In the genomic region with DNA sequence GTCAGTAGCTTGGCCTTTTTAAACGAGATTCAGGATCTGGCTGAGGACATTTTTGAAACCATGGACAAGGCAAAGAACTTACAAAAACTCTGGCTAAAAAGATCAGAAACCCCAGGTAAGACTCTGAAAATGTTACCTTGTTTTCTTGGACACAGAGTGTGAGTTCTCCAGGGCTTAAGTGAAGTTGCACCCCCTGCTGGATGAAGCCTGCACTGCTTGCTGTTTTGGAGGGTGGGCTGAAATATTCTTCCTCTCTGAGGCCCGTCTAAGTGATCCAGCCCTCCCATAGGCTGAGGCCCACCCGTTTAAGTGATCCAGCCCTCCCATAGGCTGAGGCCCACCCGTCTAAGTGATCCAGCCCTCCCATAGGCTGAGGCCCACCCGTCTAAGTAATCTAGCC, we compare ENCODE assay signal across 8 mouse cellular contexts. TPM values are rescaled to one million over a fixed set of nuclear protein-coding genes. Genes with fewer than 3 reads are reported as not detected.
DNase-seq lines count a peak whose midpoint lies in the region; ATAC-seq and TF ChIP-seq lines count a peak whose summit lies in the region.
"Not testable (repeated sequence)": the region's sequence is repeated elsewhere in the genome, so short reads cannot be mapped to it uniquely, and the experiment has no call there.
"Had no signal": no experiment of that assay in that cellular context is flagged by ENCODE, and none has a peak within 500 bp of the region (broad histone marks: within the 10 kb centered on the region; RNA-seq: fewer than 3 reads in every experiment).

No protein-coding gene starts in this region.

- not testable (repeated sequence) for H3K27ac ChIP-seq in cortical plate, adult 2 months (ENCODE audit: insufficient read depth, low read length); hindbrain, embryonic 10.5 days; lung, embryonic 14.5 days (ENCODE audit: low read depth); stomach, postnatal 0 days (replicated peaks)

- H3K27me3 ChIP-seq in hindbrain, embryonic 10.5 days (ENCODE audit: insufficient read depth, poor library complexity, severe bottlenecking); lung, embryonic 14.5 days (ENCODE audit: insufficient read depth, low read length); stomach, postnatal 0 days (ENCODE audit: control insufficient read depth, insufficient read depth, low read length): not testable (repeated sequence)

- peak; percentile 21; the same call in 1 of the 2 replicates for TF ChIP-seq CTCF in cortical plate, adult 2 months (IDR thresholded peaks at IDR 0.05; ENCODE audit: extremely low read depth, insufficient read depth, low read length)
- TF ChIP-seq CTCF in lung, embryonic 14.5 days (IDR thresholded peaks at IDR 0.05; ENCODE audit: low read depth), result peak; percentile 42
- TF ChIP-seq CTCF in stomach, postnatal 0 days (IDR thresholded peaks at IDR 0.05; ENCODE audit: low read depth), result peak; percentile 40

- not testable (repeated sequence) for ATAC-seq in lung, embryonic 14.5 days (ENCODE audit: insufficient read depth); stomach, postnatal 0 days (ENCODE audit: low FRiP score, low TSS enrichment)

- H3K4me2 ChIP-seq in lung, embryonic 14.5 days; stomach, postnatal 0 days (replicated peaks; ENCODE audit: low read depth): not testable (repeated sequence)

- DNase-seq in ES-CJ7 (ENCODE audit: low read depth, low spot score) (peak; percentile 75), ZHBTc4 (ENCODE audit: low read depth, low spot score) (peak; percentile 74)
- DNase-seq in hindbrain, embryonic 10.5 days (ENCODE audit: low spot score), result peak; percentile 4
- DNase-seq in kidney, postnatal 10 days, result peak; percentile 11
- DNase-seq in lung, embryonic 14.5 days, result peak; percentile 19
- not testable (repeated sequence) for DNase-seq in stomach, postnatal 0 days (ENCODE audit: low spot score)

- not testable (repeated sequence) for H3K4me1 ChIP-seq in cortical plate, adult 2 months (ENCODE audit: control insufficient read depth, insufficient read depth, low read length); hindbrain, embryonic 10.5 days (replicated peaks); lung, embryonic 14.5 days (ENCODE audit: insufficient read depth); stomach, postnatal 0 days (replicated peaks; ENCODE audit: control insufficient read depth, insufficient read depth)

- not testable (repeated sequence) for TF ChIP-seq EP300 in stomach, postnatal 0 days (optimal IDR thresholded peaks at IDR 0.05)

- H3K36me3 ChIP-seq in hindbrain, embryonic 10.5 days; lung, embryonic 14.5 days (ENCODE audit: insufficient read depth); stomach, postnatal 0 days (ENCODE audit: control insufficient read depth, insufficient read depth, low read length): not testable (repeated sequence)

- H3K9me3 ChIP-seq in hindbrain, embryonic 10.5 days; lung, embryonic 14.5 days (ENCODE audit: low read depth, low read length); stomach, postnatal 0 days (ENCODE audit: control insufficient read depth, low read length): not testable (repeated sequence)

- 88% methylated on average over 5 of the region's 5 CpGs for WGBS in hindbrain, embryonic 10.5 days
- 77% methylated on average over 5 of the region's 5 CpGs for WGBS in lung, embryonic 14.5 days
- 80% methylated on average over 5 of the region's 5 CpGs for whole genome bisulfite sequencing in stomach, postnatal 0 days

- not testable (repeated sequence) for TF ChIP-seq POLR2A in cortical plate, adult 2 months (IDR thresholded peaks at IDR 0.05; ENCODE audit: extremely low read depth, insufficient read depth, low read length)

- not testable (repeated sequence) for H3K9ac ChIP-seq in lung, embryonic 14.5 days; stomach, postnatal 0 days (ENCODE audit: low read length)

- not testable (repeated sequence) for H3K4me3 ChIP-seq in cortical plate, adult 2 months (ENCODE audit: insufficient read depth, low read length); hindbrain, embryonic 10.5 days; lung, embryonic 14.5 days (ENCODE audit: low read depth, low read length); stomach, postnatal 0 days (ENCODE audit: low read depth, low read length)

RNA-seq across cellular contexts. Expression of gene Abca13, which starts 57.9 kb away (rescaled TPM):
- polyA plus RNA-seq in cortical plate, adult 2 months (2012; rRNA removed), result under 0.01 and 0.04 TPM in 2 replicates
- polyA plus RNA-seq in hindbrain, embryonic 10.5 days (2016; fragmentation: Nextera tagmentation; extraction: Ambion mirVana), result 0.01 TPM in 2 replicates
- polyA plus RNA-seq in lung, embryonic 14.5 days (2014; fragmentation: Nextera tagmentation; extraction: Ambion mirVana), result 0.01 and 0.08 TPM in 2 replicates
- 0.01 TPM in 2 replicates for polyA plus RNA-seq in stomach, postnatal 0 days (2015; fragmentation: Nextera tagmentation; extraction: Ambion mirVana)
- polyA plus RNA-seq: heart, embryonic 10.5 days had no signal
